ENCODE assay signal across 7 mouse cellular contexts in genomic region chr15:12667760-12668520, GRCm38 (mm10).
DNase-seq lines count a peak whose midpoint lies in the region; ATAC-seq and TF ChIP-seq lines count a peak whose summit lies in the region.

No protein-coding gene starts in this region.

- H3K79me2 ChIP-seq in liver, adult 2 months (ENCODE audit: control insufficient read depth, insufficient read depth, low read length) = no peaks in the 10 kb centered on the region

- peak; percentile 64; the same call in 1 of the 2 replicates for ATAC-seq in limb, embryonic 12.5 days (ENCODE audit: insufficient number of reproducible peaks, insufficient read depth, low FRiP score, low TSS enrichment, low read depth)

- H3K4me2 ChIP-seq in limb, embryonic 12.5 days = peak overlapping the region; percentile 44

- no peak overlapping the region for H3K9ac ChIP-seq in liver, adult 2 months (ENCODE audit: low read depth, low read length)
- H3K9ac ChIP-seq in limb, embryonic 12.5 days (replicated peaks) = no peak overlapping the region

- 0 out of 2 replicates have a peak, but pooled peaks cover 6% of the 10 kb centered on the region for H3K9me3 ChIP-seq in limb, embryonic 12.5 days
- no peaks in the 10 kb centered on the region; the same call in 1 of the 2 replicates for H3K9me3 ChIP-seq in midbrain, embryonic 10.5 days (replicated peaks)

- no peak for TF ChIP-seq CTCF in liver, adult 2 months (IDR thresholded peaks at IDR 0.05; ENCODE audit: low read depth, low read length)
- no peak for TF ChIP-seq CTCF in bone marrow, adult 2 months (IDR thresholded peaks at IDR 0.05; ENCODE audit: control insufficient read depth, insufficient read depth, low read length)

- 60% methylated on average over 21 of the region's 21 CpGs for WGBS in liver, adult 2 months
- 50% methylated on average over 21 of the region's 21 CpGs for WGBS in bone marrow, adult 2 months
- 16% methylated on average over 21 of the region's 21 CpGs for WGBS in limb, embryonic 12.5 days
- 45% methylated on average over 21 of the region's 21 CpGs for WGBS in midbrain, embryonic 10.5 days

- no peak for DNase-seq in liver, adult 2 months (ENCODE audit: extremely low read depth, low read depth, low spot score)
- no peak for DNase-seq in liver
- peak; percentile 44 to 51 for DNase-seq in spleen, postnatal 36 days (ENCODE audit: low spot score in 2 of 2)
- no peak for DNase-seq in midbrain, embryonic 10.5 days (ENCODE audit: low spot score)
- no peak for DNase-seq in cerebellum, postnatal 10 days

- peak overlapping the region; percentile 36; the same call in 1 of the 2 replicates for H3K4me3 ChIP-seq in liver, adult 2 months (ENCODE audit: insufficient read depth, low read depth, low read length)
- H3K4me3 ChIP-seq in bone marrow, adult 2 months (replicated peaks; ENCODE audit: control insufficient read depth, low read depth, low read length) = peak overlapping the region; percentile 36
- no peak overlapping the region for H3K4me3 ChIP-seq in limb, embryonic 12.5 days (replicated peaks)
- no peak overlapping the region for H3K4me3 ChIP-seq in midbrain, embryonic 10.5 days

- TF ChIP-seq POLR2A in liver, adult 2 months (IDR thresholded peaks at IDR 0.05; ENCODE audit: extremely low read depth, insufficient read depth, low read length) = no peak
- TF ChIP-seq POLR2A in bone marrow, adult 2 months (IDR thresholded peaks at IDR 0.05; ENCODE audit: borderline replicate concordance, control insufficient read depth, low read depth, low read length) = no peak

- no peak overlapping the region for H3K27ac ChIP-seq in liver, adult 2 months (replicated peaks; ENCODE audit: insufficient read depth, low read depth, low read length)
- H3K27ac ChIP-seq in bone marrow, adult 2 months (ENCODE audit: control insufficient read depth, insufficient read depth, low read depth, low read length, poor library complexity) = no peak overlapping the region; the same call in 1 of the 2 replicates
- peak overlapping the region; percentile 32; the same call in 1 of the 2 replicates for H3K27ac ChIP-seq in limb, embryonic 12.5 days
- no peak overlapping the region; the same call in 1 of the 2 replicates for H3K27ac ChIP-seq in midbrain, embryonic 10.5 days (replicated peaks)

- H3K27me3 ChIP-seq in liver, adult 2 months (ENCODE audit: control insufficient read depth, insufficient read depth, low read length) = no peaks in the 10 kb centered on the region
- no peaks in the 10 kb centered on the region for H3K27me3 ChIP-seq in limb, embryonic 12.5 days
- H3K27me3 ChIP-seq in midbrain, embryonic 10.5 days (ENCODE audit: low read depth, poor library complexity, severe bottlenecking) = no peaks in the 10 kb centered on the region

- H3K4me1 ChIP-seq in liver, adult 2 months (ENCODE audit: control insufficient read depth, insufficient read depth, low read length) = no peaks in the 10 kb centered on the region
- H3K4me1 ChIP-seq in bone marrow, adult 2 months (ENCODE audit: control insufficient read depth, insufficient read depth, low read length) = no peaks in the 10 kb centered on the region
- H3K4me1 ChIP-seq in limb, embryonic 12.5 days (replicated peaks) = peaks cover 22% of the 10 kb centered on the region
- peaks cover 5% of the 10 kb centered on the region for H3K4me1 ChIP-seq in midbrain, embryonic 10.5 days

- no peaks in the 10 kb centered on the region for H3K36me3 ChIP-seq in liver, adult 2 months (ENCODE audit: control insufficient read depth, insufficient read depth, low read length)
- no peaks in the 10 kb centered on the region for H3K36me3 ChIP-seq in limb, embryonic 12.5 days
- H3K36me3 ChIP-seq in midbrain, embryonic 10.5 days = no peaks in the 10 kb centered on the region

Comparison
In these comparisons a context has a peak if more than half of its experiments do, and no peak if none do; other contexts are left out.
1. DNase-seq: peak in spleen, postnatal 36 days (2 of 2); none in liver, adult 2 months (single experiment), liver (single experiment), midbrain, embryonic 10.5 days (single experiment) and cerebellum, postnatal 10 days (0 of 2).
2. H3K4me3 ChIP-seq: peak in liver, adult 2 months (single experiment) and bone marrow, adult 2 months (single experiment); none in limb, embryonic 12.5 days (single experiment) and midbrain, embryonic 10.5 days (single experiment).